Mouse (Mus musculus) liver, embryonic 11.5 days (tissue): ENCODE results near the gene Clcn1. TPM values are rescaled to one million over a fixed set of nuclear protein-coding genes. Genes with fewer than 3 reads are reported as not detected.
A peak's percentile ranks its signal among the peaks of the same experiment; 100 is the strongest.

Experiments
- ATAC-seq: fragments of 200-750 bp; cut with Nextera tagmentation; replicated peaks from 2 replicates; pipeline ENCODE4 v1.8.0; 2017; ENCODE audit warnings: moderate number of reproducible peaks, mild to moderate bottlenecking, moderate TSS enrichment, moderate library complexity; ENCODE audit not compliant: low FRiP score
- DNase-seq: peaks from one replicate; pipeline ENCODE4 v3.0.0-alpha.2; 2017; ENCODE audit warnings: low spot score
- H3K27ac ChIP-seq: fragments of 300-500 bp; sonication (generic); 2 replicates; pipeline ENCODE4 v1.5.1; 2014; ENCODE audit warnings: mild to moderate bottlenecking, low read depth, low read length, control low read depth
- H3K27me3 ChIP-seq: fragments of 300-500 bp; sonication (generic); replicated peaks from 2 replicates; pipeline ENCODE4 v1.6.1; 2014; ENCODE audit warnings: low read length, mixed read lengths; ENCODE audit not compliant: control insufficient read depth, insufficient read depth
- H3K36me3 ChIP-seq: fragments of 300-500 bp; sonication (generic); 2 replicates; pipeline ENCODE4 v1.6.1; 2014; ENCODE audit warnings: mild to moderate bottlenecking, low read length, moderate library complexity, mixed read lengths; ENCODE audit not compliant: control insufficient read depth, insufficient read depth
- H3K4me1 ChIP-seq: fragments of 300-500 bp; sonication (generic); replicated peaks from 2 replicates; pipeline ENCODE4 v1.6.1; 2014; ENCODE audit warnings: low read length, mixed read lengths; ENCODE audit not compliant: control insufficient read depth, insufficient read depth
- H3K4me2 ChIP-seq: fragments of 300-500 bp; sonication (generic); 2 replicates; pipeline ENCODE4 v1.6.1; 2014; ENCODE audit warnings: mild to moderate bottlenecking, control low read depth, moderate library complexity
- H3K4me3 ChIP-seq: fragments of 300-500 bp; sonication (generic); 2 replicates; pipeline ENCODE4 v1.5.1; 2014; ENCODE audit warnings: low read depth, low read length, control low read depth
- H3K9ac ChIP-seq: fragments of 300-500 bp; sonication (generic); 2 replicates; pipeline ENCODE4 v1.6.1; 2014; ENCODE audit warnings: low read depth, low read length, control low read depth
- H3K9me3 ChIP-seq: fragments of 300-500 bp; sonication (generic); 2 replicates; pipeline ENCODE4 v1.6.1; 2016; ENCODE audit warnings: low read length, inconsistent platforms, mixed read lengths; ENCODE audit not compliant: control insufficient read depth
- WGBS: fragments of 180-500 bp; shearing (Covaris S2); extraction: QIAGEN DNeasy Blood & Tissue Kit; methylation state at CpG from one replicate; pipeline ENCODE4 v1.1.7; 2014; 5-methylcytosine and 5-hydroxymethylcytosine counted together
- polyA plus RNA-seq: library from polyadenylated mRNA; unstranded; fragments of >200 nt; fragmentation: Nextera tagmentation; extraction: Ambion mirVana; gene quantifications from 2 replicates; pipeline ENCODE4 v1.2.1, GENCODE M21; 2014

The Clcn1 gene
- 0.23 and 0.29 TPM in 2 replicates for polyA plus RNA-seq

DNA sequence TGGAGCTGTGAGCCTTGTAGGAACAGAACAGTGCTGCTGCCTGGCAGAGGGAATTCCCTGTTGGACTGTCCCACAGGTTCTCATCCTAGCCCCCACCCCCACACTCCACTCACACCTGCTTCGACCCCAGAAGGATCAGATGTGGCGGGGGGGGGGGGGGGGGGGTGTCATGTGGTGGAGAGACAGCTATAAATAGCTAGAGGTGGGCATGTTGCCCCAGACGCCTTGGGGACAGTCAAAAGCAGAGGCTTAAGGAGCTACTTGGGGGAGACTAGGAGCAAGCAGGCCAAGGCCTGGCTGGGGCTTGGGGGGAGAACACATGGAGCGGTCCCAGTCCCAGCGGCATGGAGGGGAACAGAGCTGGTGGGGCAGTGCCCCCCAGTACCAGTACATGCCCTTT is at the start of gene Clcn1:
Clcn1 (plus strand) TSS at position 238 of the 400 bp plus-strand sequence.
- Histone ChIP-seq H3K4me3 (no peak within 1 kb of the TSS), H3K27me3 (no peaks in the 10 kb centered on the region), H3K4me1 (no peaks in the 10 kb centered on the region), H3K27ac (no peak within 1 kb of the TSS), H3K4me2 (no peak within 1 kb of the TSS), H3K9me3 (no peaks in the 10 kb centered on the region), H3K9ac (no peak within 1 kb of the TSS), H3K36me3 (peaks cover 9% of the 10 kb centered on the region)
- ATAC-seq (no peak), DNase-seq (no peak)
- 74% methylated on average over 5 of the region's 5 CpGs for WGBS

DNA sequence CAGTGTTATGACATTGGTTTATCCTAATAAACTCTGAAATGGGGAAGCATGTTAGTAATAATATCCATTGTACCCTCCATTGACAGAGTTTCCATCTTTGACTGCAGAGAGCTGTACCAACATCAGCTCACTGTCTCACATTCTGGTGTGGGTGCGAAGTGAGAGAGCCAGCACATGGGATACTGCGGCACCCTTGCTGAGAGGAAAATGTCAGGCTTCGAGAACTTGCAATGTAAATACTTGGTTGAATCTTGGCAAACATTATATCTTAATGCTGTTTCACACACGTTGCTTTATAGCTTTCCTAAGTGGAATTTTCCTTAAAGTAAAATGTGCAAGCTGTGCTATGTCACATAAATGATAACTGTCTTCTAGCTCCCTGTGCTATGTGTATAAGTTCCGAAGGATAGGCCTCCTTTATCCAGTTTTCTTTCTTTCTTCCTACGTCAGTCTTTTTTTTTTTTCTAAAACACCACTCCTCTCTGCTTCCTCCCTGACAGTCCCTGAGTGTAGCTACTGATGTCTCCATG is 49.1 kb upstream of the Clcn1 start:
- no peaks in the 10 kb centered on the region for H3K27me3 ChIP-seq
- no peak overlapping the region for H3K9ac ChIP-seq
- H3K9me3 ChIP-seq, result no peaks in the 10 kb centered on the region
- no peaks in the 10 kb centered on the region for H3K4me1 ChIP-seq
- H3K27ac ChIP-seq, result no peak overlapping the region
- WGBS, result 68% methylated on average over 6 of the region's 6 CpGs
- H3K4me3 ChIP-seq, result no peak overlapping the region
- no peak overlapping the region for H3K4me2 ChIP-seq
- no peaks in the 10 kb centered on the region for H3K36me3 ChIP-seq
- ATAC-seq (no peak), DNase-seq (no peak)

DNA sequence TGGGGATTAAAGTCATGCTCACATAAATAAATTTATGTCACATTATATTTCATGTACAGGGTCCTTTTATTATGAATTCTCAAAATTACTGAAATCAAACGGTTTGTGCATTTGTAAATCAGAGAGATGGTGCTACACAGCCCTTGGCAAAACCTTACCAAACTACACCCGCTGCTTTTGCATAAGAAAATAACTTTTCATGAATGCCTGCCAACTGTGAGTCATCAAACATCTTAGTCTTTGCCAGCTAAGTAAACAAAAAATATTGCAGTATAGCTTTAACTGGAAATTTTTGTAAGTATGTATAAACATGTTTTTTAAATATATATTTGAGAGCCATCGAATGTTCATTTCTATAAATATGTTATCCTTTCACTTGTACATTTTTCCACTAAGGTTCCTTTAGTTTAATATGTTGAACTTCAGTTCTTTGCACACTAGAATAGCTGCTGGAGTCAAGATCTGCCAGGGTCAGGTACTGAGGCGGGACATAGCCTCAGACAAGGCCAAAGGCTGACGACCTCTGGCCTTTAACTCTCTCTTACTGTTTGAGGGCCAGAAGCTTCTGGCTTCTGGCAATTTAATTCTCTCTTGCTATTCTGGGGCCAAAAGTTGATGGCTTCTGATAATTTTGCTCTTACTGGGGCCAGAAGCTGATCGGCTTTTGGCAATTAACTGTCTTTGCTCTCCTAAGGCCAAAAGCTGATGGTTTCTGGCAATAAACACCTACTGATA is 45.0 kb upstream of the Clcn1 start:
- WGBS, result 73% methylated on average over 6 of the region's 6 CpGs
- Histone ChIP-seq H3K9me3 (no peaks in the 10 kb centered on the region), H3K4me1 (peaks cover 6% of the 10 kb centered on the region), H3K27me3 (peaks cover 2% of the 10 kb centered on the region; the same call in 1 of the 2 replicates), H3K9ac (no peak overlapping the region), H3K36me3 (no peaks in the 10 kb centered on the region), H3K4me3 (no peak overlapping the region), H3K4me2 (no peak overlapping the region), H3K27ac (no peak overlapping the region)
- ATAC-seq (no peak), DNase-seq (no peak)

DNA sequence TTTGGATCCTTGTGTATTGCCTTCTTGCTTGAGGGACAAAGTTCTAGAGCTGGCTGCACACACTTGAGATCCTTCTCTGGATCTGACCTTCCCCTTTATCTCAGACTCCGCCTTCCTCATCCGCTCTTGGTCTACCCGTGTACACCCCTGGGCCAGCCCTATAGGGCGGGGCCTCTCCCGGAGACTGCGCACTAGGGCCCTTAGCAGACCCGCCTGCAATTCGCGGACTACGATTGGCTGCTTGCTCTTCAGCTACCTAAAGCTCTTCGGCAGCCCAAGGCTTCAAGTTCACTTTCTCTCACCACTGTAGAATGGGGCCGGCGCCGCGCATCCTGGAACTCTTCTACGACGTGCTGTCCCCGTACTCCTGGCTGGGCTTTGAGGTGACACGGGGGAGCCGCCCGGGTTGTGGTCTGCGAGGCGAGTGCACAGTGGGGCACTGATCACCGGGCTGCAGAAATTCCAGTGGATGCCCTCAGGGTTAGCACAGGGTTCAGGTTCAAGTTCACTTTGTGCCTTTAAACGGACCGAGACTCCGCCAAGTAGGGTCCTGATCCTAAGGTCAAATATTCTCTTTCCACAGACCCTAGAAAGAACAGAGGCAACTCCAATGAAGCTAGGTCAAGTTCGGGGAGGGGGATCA is 40.7 kb upstream of the Clcn1 start, which contains the start of gene Gstk1:
Gstk1 (plus strand) TSS at position 225 of the 643 bp plus-strand sequence.
- H3K4me3 ChIP-seq, result peak within 1 kb of the TSS; percentile 57
- DNase-seq (peak; percentile 81), ATAC-seq (peak; percentile 100)
- H3K4me2 ChIP-seq, result peak within 1 kb of the TSS; percentile 94
- H3K9ac ChIP-seq, result peak within 1 kb of the TSS; percentile 62
- no peaks in the 10 kb centered on the region for H3K9me3 ChIP-seq
- no peaks in the 10 kb centered on the region for H3K36me3 ChIP-seq
- WGBS, result 4% methylated on average over 28 of the region's 28 CpGs
- H3K27me3 ChIP-seq, result peaks cover 6% of the 10 kb centered on the region; the same call in 1 of the 2 replicates
- H3K4me1 ChIP-seq, result peaks cover 11% of the 10 kb centered on the region
- H3K27ac ChIP-seq, result no peak within 1 kb of the TSS

DNA sequence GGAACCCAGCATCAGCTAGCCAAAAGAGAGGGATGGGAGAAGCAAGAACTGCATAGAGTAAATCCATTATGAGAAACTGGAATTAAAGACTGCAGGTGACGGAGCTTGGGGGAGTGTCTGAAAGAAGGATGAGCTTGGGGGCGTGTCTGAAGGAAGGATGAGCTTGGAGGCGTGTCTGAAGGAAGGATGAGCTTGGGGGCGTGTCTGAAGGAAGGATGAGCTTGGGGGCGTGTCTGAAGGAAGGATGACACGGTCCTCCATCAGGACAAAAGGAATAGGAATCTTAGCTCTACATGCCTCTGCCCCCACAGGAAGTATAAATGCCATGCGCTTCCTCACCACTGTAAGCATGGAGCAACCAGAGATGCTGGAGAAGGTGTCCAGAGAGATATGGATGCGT is 39.3 kb upstream of the Clcn1 start:
- WGBS, result 6% methylated on average over 8 of the region's 8 CpGs
- Histone ChIP-seq H3K9me3 (no peaks in the 10 kb centered on the region), H3K4me2 (peak overlapping the region; percentile 33; the same call in 1 of the 2 replicates), H3K9ac (no peak overlapping the region), H3K4me3 (no peak overlapping the region), H3K36me3 (no peaks in the 10 kb centered on the region), H3K27me3 (peaks cover 6% of the 10 kb centered on the region; the same call in 1 of the 2 replicates), H3K4me1 (peaks cover 11% of the 10 kb centered on the region), H3K27ac (no peak overlapping the region)
- no peak for DNase-seq
- no peak; the same call in 1 of the 2 replicates for ATAC-seq

DNA sequence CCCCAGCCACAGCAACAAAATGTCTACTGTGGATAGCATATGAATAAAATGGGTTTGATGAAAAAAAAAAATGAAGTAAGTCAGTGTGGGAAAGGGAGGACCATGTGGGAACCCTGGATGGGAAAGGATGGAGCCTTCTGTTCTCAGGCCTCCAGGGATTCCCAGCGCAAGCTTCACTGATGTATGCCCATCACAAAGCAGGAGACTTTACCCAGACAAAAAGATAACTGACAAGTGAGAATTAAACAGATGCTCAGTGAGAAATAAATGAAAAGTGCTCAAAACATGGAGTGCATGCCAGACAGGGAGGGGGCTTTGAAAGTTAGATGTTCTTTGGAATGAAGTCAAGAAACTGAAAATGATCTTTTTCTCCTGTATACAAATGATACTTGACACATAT is 38.5 kb upstream of the Clcn1 start:
- no peaks in the 10 kb centered on the region for H3K9me3 ChIP-seq
- H3K27me3 ChIP-seq, result peaks cover 6% of the 10 kb centered on the region; the same call in 1 of the 2 replicates
- peaks cover 11% of the 10 kb centered on the region for H3K4me1 ChIP-seq
- no peak overlapping the region for H3K4me3 ChIP-seq
- ATAC-seq (no peak), DNase-seq (no peak)
- H3K4me2 ChIP-seq, result no peak overlapping the region; the same call in 1 of the 2 replicates
- WGBS, result 96% methylated on average over 1 of the region's 1 CpGs
- H3K9ac ChIP-seq, result no peak overlapping the region
- H3K36me3 ChIP-seq, result no peaks in the 10 kb centered on the region
- H3K27ac ChIP-seq, result no peak overlapping the region

DNA sequence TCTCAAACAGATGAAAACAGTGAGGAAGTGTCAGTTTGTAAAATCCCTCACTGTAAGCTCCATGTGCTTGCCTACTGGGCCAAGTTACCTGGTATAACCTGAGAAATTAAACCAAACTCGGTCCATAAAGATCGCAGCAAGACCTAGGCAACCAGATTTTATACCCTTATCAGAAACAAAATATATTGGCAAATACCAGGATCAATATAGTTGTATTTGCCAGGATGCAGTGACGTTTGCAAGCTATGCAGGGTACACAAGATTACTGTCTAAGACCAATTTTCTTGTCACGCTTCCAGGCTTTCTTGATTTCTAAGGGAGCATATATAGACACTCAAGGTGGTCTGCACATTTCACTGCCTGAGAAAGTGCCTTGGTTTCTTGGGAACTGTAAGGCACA is 34.7 kb upstream of the Clcn1 start:
- Histone ChIP-seq H3K36me3 (no peaks in the 10 kb centered on the region), H3K4me1 (0 out of 2 replicates have a peak, but pooled peaks cover 2% of the 10 kb centered on the region), H3K4me3 (no peak overlapping the region), H3K27me3 (0 out of 2 replicates have a peak, but pooled peaks cover 3% of the 10 kb centered on the region), H3K27ac (no peak overlapping the region), H3K4me2 (no peak overlapping the region), H3K9me3 (no peaks in the 10 kb centered on the region), H3K9ac (no peak overlapping the region)
- 84% methylated on average over 4 of the region's 4 CpGs for WGBS
- no peak for DNase-seq
- ATAC-seq, result no peak

DNA sequence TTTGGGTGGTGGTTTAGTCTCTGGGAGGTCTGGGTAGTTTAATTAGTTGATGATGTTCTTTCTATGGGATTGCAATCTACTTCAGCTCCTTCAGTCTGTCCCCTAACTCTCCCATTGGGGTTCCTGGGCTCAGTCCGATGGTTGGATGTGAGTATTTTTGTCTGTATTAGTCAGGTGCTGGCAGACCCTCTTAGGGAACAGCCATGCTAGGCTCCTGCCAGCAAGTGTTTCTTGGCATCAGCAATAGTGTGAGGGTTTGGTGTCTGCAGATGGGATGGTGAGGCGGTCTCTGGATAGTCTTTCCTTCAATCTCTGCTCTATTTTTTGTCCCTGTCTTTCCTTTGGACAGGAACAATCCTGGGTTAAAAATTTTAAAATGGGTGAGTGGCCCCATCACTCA is 33.4 kb upstream of the Clcn1 start:
- Histone ChIP-seq H3K4me3 (no peak overlapping the region), H3K9ac (no peak overlapping the region), H3K4me2 (no peak overlapping the region), H3K27ac (no peak overlapping the region), H3K36me3 (no peaks in the 10 kb centered on the region), H3K9me3 (no peaks in the 10 kb centered on the region), H3K4me1 (no peaks in the 10 kb centered on the region), H3K27me3 (no peaks in the 10 kb centered on the region)
- ATAC-seq, result no peak
- no peak for DNase-seq
- 66% methylated on average over 2 of the region's 2 CpGs for WGBS
